Mouse (Mus musculus) liver, postnatal 0 days (tissue): ENCODE data around the gene Aox2.

Experiments
- CTCF ChIP-seq: sonication (generic); IDR thresholded peaks from 2 replicates; pipeline ENCODE4 v1.5.1; 2016; ENCODE audit warnings: antibody characterized with exemption, low read depth
- EP300 ChIP-seq: IDR thresholded peaks from 2 replicates; pipeline ENCODE4 v1.6.1; 2016; ENCODE audit warnings: antibody characterized with exemption, low read depth, mild to moderate bottlenecking

DNA sequence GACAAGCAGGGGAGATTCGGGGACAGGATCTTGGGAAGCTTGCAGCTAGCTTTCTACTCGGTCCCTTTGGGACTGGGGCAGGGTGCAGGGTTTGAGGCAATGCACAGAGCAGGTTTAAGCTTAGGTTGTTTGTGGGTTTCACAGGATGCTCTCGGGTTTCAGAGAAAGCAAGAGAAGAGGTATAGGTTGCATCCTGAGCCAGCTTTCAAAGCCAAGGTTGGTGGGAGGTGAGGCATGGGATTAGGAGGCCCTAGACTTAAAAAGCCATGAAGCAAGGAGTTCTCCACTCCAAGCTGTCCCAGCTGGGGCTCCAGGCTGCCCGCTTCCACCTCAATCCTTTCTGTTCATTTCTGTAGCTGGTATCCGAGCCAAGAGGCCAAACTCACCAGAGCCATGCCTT is at the start of gene Aox2:
- no peak for TF ChIP-seq CTCF
- TF ChIP-seq EP300 = no peak
